Mouse (Mus musculus): ENCODE data around the gene Ttc21a. TPM values are rescaled to one million over a fixed set of nuclear protein-coding genes. Genes with fewer than 3 reads are reported as not detected.

The Ttc21a gene
- polyA plus RNA-seq, 1 experiment: not detected

GRCm38 (mm10) chr9:119994207-119994606, 56.8 kb downstream of the Ttc21a start:
- Histone ChIP-seq H3K27me3 (ENCODE audit: control insufficient read depth) (peaks cover 4% of the 10 kb centered on the region), H3K4me1 (ENCODE audit: control insufficient read depth) (peaks cover 3% of the 10 kb centered on the region), H3K9me3 (ENCODE audit: control insufficient read depth, low read length) (no peaks in the 10 kb centered on the region), H3K4me3 (replicated peaks) (no peak overlapping the region), H3K36me3 (ENCODE audit: control insufficient read depth) (no peaks in the 10 kb centered on the region)
- TF ChIP-seq GATA1 (IDR thresholded peaks at IDR 0.05; ENCODE audit: low read length) (no peak), TAL1 (IDR thresholded peaks at IDR 0.05; ENCODE audit: low read length) (no peak)

- no peaks in the 10 kb centered on the region for H3K9me3 ChIP-seq (ENCODE audit: control insufficient read depth, low read length)
- H3K4me1 ChIP-seq (ENCODE audit: control insufficient read depth): peaks cover 4% of the 10 kb centered on the region
- no peak for TF ChIP-seq GATA1 (IDR thresholded peaks at IDR 0.05; ENCODE audit: low read length)
- TF ChIP-seq TAL1 (IDR thresholded peaks at IDR 0.05; ENCODE audit: low read length): no peak
- H3K36me3 ChIP-seq (ENCODE audit: control insufficient read depth): no peaks in the 10 kb centered on the region
- H3K27me3 ChIP-seq (ENCODE audit: control insufficient read depth): peaks cover 8% of the 10 kb centered on the region; the same call in 1 of the 2 replicates
- no peak overlapping the region for H3K4me3 ChIP-seq (replicated peaks)
Measured at GRCm38 (mm10) chr9:119996080-119996479, 58.7 kb downstream of the Ttc21a start.

GRCm38 (mm10) chr9:119998776-119999175, 61.4 kb downstream of the Ttc21a start:
- H3K4me3 ChIP-seq (replicated peaks): no peak overlapping the region
- no peaks in the 10 kb centered on the region for H3K36me3 ChIP-seq (ENCODE audit: control insufficient read depth)
- TF ChIP-seq GATA1 (IDR thresholded peaks at IDR 0.05; ENCODE audit: low read length) (no peak), TAL1 (IDR thresholded peaks at IDR 0.05; ENCODE audit: low read length) (no peak)
- peaks cover 26% of the 10 kb centered on the region for H3K4me1 ChIP-seq (ENCODE audit: control insufficient read depth)
- H3K27me3 ChIP-seq (ENCODE audit: control insufficient read depth): 0 out of 2 replicates have a peak, but pooled peaks cover 4% of the 10 kb centered on the region
- H3K9me3 ChIP-seq (ENCODE audit: control insufficient read depth, low read length): no peaks in the 10 kb centered on the region

GRCm38 (mm10) chr9:119999636-120000035, 62.2 kb downstream of the Ttc21a start:
- Histone ChIP-seq H3K9me3 (ENCODE audit: control insufficient read depth, low read length) (no peaks in the 10 kb centered on the region), H3K4me1 (ENCODE audit: control insufficient read depth) (peaks cover 23% of the 10 kb centered on the region), H3K27me3 (ENCODE audit: control insufficient read depth) (0 out of 2 replicates have a peak, but pooled peaks cover 4% of the 10 kb centered on the region), H3K36me3 (ENCODE audit: control insufficient read depth) (no peaks in the 10 kb centered on the region), H3K4me3 (replicated peaks) (no peak overlapping the region)
- TF ChIP-seq TAL1 (IDR thresholded peaks at IDR 0.05; ENCODE audit: low read length) (no peak), GATA1 (IDR thresholded peaks at IDR 0.05; ENCODE audit: low read length) (no peak)

- Histone ChIP-seq H3K4me3 (replicated peaks) (no peak overlapping the region), H3K36me3 (ENCODE audit: control insufficient read depth) (no peaks in the 10 kb centered on the region), H3K9me3 (ENCODE audit: control insufficient read depth, low read length) (no peaks in the 10 kb centered on the region), H3K27me3 (ENCODE audit: control insufficient read depth) (0 out of 2 replicates have a peak, but pooled peaks cover 4% of the 10 kb centered on the region), H3K4me1 (ENCODE audit: control insufficient read depth) (peaks cover 23% of the 10 kb centered on the region)
- TF ChIP-seq TAL1 (IDR thresholded peaks at IDR 0.05; ENCODE audit: low read length): no peak
- no peak for TF ChIP-seq GATA1 (IDR thresholded peaks at IDR 0.05; ENCODE audit: low read length)
Measured at GRCm38 (mm10) chr9:120000761-120001160, 63.4 kb downstream of the Ttc21a start.

- Histone ChIP-seq H3K4me3 (replicated peaks) (peak overlapping the region; percentile 58), H3K36me3 (ENCODE audit: control insufficient read depth) (no peaks in the 10 kb centered on the region), H3K9me3 (ENCODE audit: control insufficient read depth, low read length) (no peaks in the 10 kb centered on the region), H3K4me1 (ENCODE audit: control insufficient read depth) (peaks cover 23% of the 10 kb centered on the region), H3K27me3 (ENCODE audit: control insufficient read depth) (0 out of 2 replicates have a peak, but pooled peaks cover 4% of the 10 kb centered on the region)
- TF ChIP-seq GATA1 (IDR thresholded peaks at IDR 0.05; ENCODE audit: low read length) (no peak), TAL1 (IDR thresholded peaks at IDR 0.05; ENCODE audit: low read length) (no peak)
Measured at GRCm38 (mm10) chr9:120001945-120002725, 64.7 kb downstream of the Ttc21a start.

- Histone ChIP-seq H3K4me1 (ENCODE audit: control insufficient read depth) (peaks cover 23% of the 10 kb centered on the region), H3K36me3 (ENCODE audit: control insufficient read depth) (no peaks in the 10 kb centered on the region)
Measured at GRCm38 (mm10) chr9:120002893-120003292, 65.5 kb downstream of the Ttc21a start.

GRCm38 (mm10) chr9:120005936-120006335, 68.5 kb downstream of the Ttc21a start:
- no peak for TF ChIP-seq TAL1 (IDR thresholded peaks at IDR 0.05; ENCODE audit: low read length)
- TF ChIP-seq GATA1 (IDR thresholded peaks at IDR 0.05; ENCODE audit: low read length): no peak
- Histone ChIP-seq H3K4me1 (ENCODE audit: control insufficient read depth) (peaks cover 27% of the 10 kb centered on the region), H3K36me3 (ENCODE audit: control insufficient read depth) (no peaks in the 10 kb centered on the region), H3K27me3 (ENCODE audit: control insufficient read depth) (peaks cover 5% of the 10 kb centered on the region), H3K9me3 (ENCODE audit: control insufficient read depth, low read length) (peaks cover 3% of the 10 kb centered on the region; the same call in 1 of the 2 replicates), H3K4me3 (replicated peaks) (no peak overlapping the region)

More at GRCm38 (mm10) chr9:120002893-120003292, 65.5 kb downstream of the Ttc21a start:
- no peak overlapping the region for H3K4me3 ChIP-seq (replicated peaks)
- peaks cover 3% of the 10 kb centered on the region; the same call in 1 of the 2 replicates for H3K9me3 ChIP-seq (ENCODE audit: control insufficient read depth, low read length)
- no peak for TF ChIP-seq GATA1 (IDR thresholded peaks at IDR 0.05; ENCODE audit: low read length)
- TF ChIP-seq TAL1 (IDR thresholded peaks at IDR 0.05; ENCODE audit: low read length): no peak
- 0 out of 2 replicates have a peak, but pooled peaks cover 4% of the 10 kb centered on the region for H3K27me3 ChIP-seq (ENCODE audit: control insufficient read depth)

GRCm38 (mm10) chr9:120007833-120008232, 70.4 kb downstream of the Ttc21a start:
- no peaks in the 10 kb centered on the region for H3K36me3 ChIP-seq (ENCODE audit: control insufficient read depth)
- H3K27me3 ChIP-seq (ENCODE audit: control insufficient read depth): peaks cover 9% of the 10 kb centered on the region
- TF ChIP-seq GATA1 (IDR thresholded peaks at IDR 0.05; ENCODE audit: low read length): no peak
- TF ChIP-seq TAL1 (IDR thresholded peaks at IDR 0.05; ENCODE audit: low read length): no peak
- peaks cover 16% of the 10 kb centered on the region for H3K4me1 ChIP-seq (ENCODE audit: control insufficient read depth)
- peaks cover 3% of the 10 kb centered on the region; the same call in 1 of the 2 replicates for H3K9me3 ChIP-seq (ENCODE audit: control insufficient read depth, low read length)
- no peak overlapping the region for H3K4me3 ChIP-seq (replicated peaks)

Measured in erythroblast, embryonic 14.5 days (primary cell).